9 mouse cellular contexts compared by ENCODE assay signal in genomic region chr4:145017745-145018144, GRCm38 (mm10).
DNase-seq lines count a peak whose midpoint lies in the region; ATAC-seq and TF ChIP-seq lines count a peak whose summit lies in the region.
"Had no signal": no experiment of that assay in that cellular context is flagged by ENCODE, and none has a peak within 500 bp of the region (broad histone marks: within the 10 kb centered on the region; RNA-seq: fewer than 3 reads in every experiment).

No protein-coding gene starts in this region.

- no peak overlapping the region for H3K4me3 ChIP-seq in intestine, embryonic 14.5 days (ENCODE audit: low read depth, low read length)
- H3K4me3 ChIP-seq in intestine, embryonic 15.5 days (replicated peaks) = no peak overlapping the region
- no peak overlapping the region for H3K4me3 ChIP-seq in heart, postnatal 0 days (ENCODE audit: low read depth, low read length)
- H3K4me3 ChIP-seq in liver, postnatal 0 days (ENCODE audit: low read depth, low read length) = no peak overlapping the region
- H3K4me3 ChIP-seq in forebrain, embryonic 16.5 days (replicated peaks; ENCODE audit: low read length) = no peak overlapping the region
- H3K4me3 ChIP-seq: embryonic facial prominence, embryonic 12.5 days had no signal

- TF ChIP-seq CTCF in heart, postnatal 0 days (IDR thresholded peaks at IDR 0.05; ENCODE audit: low read depth) = no peak
- no peak for TF ChIP-seq CTCF in liver, postnatal 0 days (IDR thresholded peaks at IDR 0.05; ENCODE audit: low read depth)

- H3K9ac ChIP-seq in intestine, embryonic 14.5 days (ENCODE audit: low read length) = no peak overlapping the region
- no peak overlapping the region for H3K9ac ChIP-seq in intestine, embryonic 15.5 days
- H3K9ac ChIP-seq in heart, postnatal 0 days (replicated peaks; ENCODE audit: low read depth, low read length) = no peak overlapping the region
- no peak overlapping the region for H3K9ac ChIP-seq in liver, postnatal 0 days (replicated peaks)
- no peak overlapping the region for H3K9ac ChIP-seq in forebrain, embryonic 16.5 days (replicated peaks; ENCODE audit: low read depth, low read length)
- H3K9ac ChIP-seq: embryonic facial prominence, embryonic 12.5 days had no signal

- peak; percentile 62; the same call in 1 of the 2 replicates for TF ChIP-seq EP300 in heart, postnatal 0 days (IDR thresholded peaks at IDR 0.05; ENCODE audit: low read depth)
- peak; percentile 68; the same call in 1 of the 2 replicates for TF ChIP-seq EP300 in liver, postnatal 0 days (IDR thresholded peaks at IDR 0.05; ENCODE audit: low read depth)

- peaks cover 25% of the 10 kb centered on the region for H3K36me3 ChIP-seq in intestine, embryonic 14.5 days (ENCODE audit: control insufficient read depth, insufficient read depth, low read length)
- H3K36me3 ChIP-seq in intestine, embryonic 15.5 days = 0 out of 2 replicates have a peak, but pooled peaks cover 5% of the 10 kb centered on the region
- peaks cover 52% of the 10 kb centered on the region for H3K36me3 ChIP-seq in heart, postnatal 0 days (replicated peaks; ENCODE audit: control insufficient read depth, insufficient read depth, low read length)
- H3K36me3 ChIP-seq in liver, postnatal 0 days (replicated peaks; ENCODE audit: insufficient read depth, low read length) = peaks cover 11% of the 10 kb centered on the region
- peaks cover 8% of the 10 kb centered on the region for H3K36me3 ChIP-seq in forebrain, embryonic 16.5 days (ENCODE audit: control insufficient read depth, insufficient read depth)

- peak overlapping the region; percentile 12; the same call in 1 of the 2 replicates for H3K27ac ChIP-seq in intestine, embryonic 14.5 days (ENCODE audit: low read depth)
- no peak overlapping the region for H3K27ac ChIP-seq in intestine, embryonic 15.5 days
- peak overlapping the region; percentile 52; the same call in 1 of the 2 replicates for H3K27ac ChIP-seq in heart, postnatal 0 days (ENCODE audit: low read depth)
- H3K27ac ChIP-seq in liver, postnatal 0 days (ENCODE audit: low read depth) = peak overlapping the region; percentile 70
- H3K27ac ChIP-seq in forebrain, embryonic 16.5 days (ENCODE audit: low read length) = no peak overlapping the region
- H3K27ac ChIP-seq: embryonic facial prominence, embryonic 12.5 days had no signal

- no peaks in the 10 kb centered on the region for H3K27me3 ChIP-seq in intestine, embryonic 14.5 days (replicated peaks; ENCODE audit: control insufficient read depth, insufficient read depth, low read length)
- H3K27me3 ChIP-seq in intestine, embryonic 15.5 days (replicated peaks) = no peaks in the 10 kb centered on the region
- no peaks in the 10 kb centered on the region for H3K27me3 ChIP-seq in heart, postnatal 0 days (ENCODE audit: control insufficient read depth, insufficient read depth, low read length)
- no peaks in the 10 kb centered on the region for H3K27me3 ChIP-seq in liver, postnatal 0 days (ENCODE audit: insufficient read depth, low read length)
- no peaks in the 10 kb centered on the region for H3K27me3 ChIP-seq in forebrain, embryonic 16.5 days (replicated peaks; ENCODE audit: control insufficient read depth, insufficient read depth, low read length)
- H3K27me3 ChIP-seq: embryonic facial prominence, embryonic 12.5 days had no signal

- no peak overlapping the region for H3K4me2 ChIP-seq in intestine, embryonic 14.5 days (ENCODE audit: low read length)
- no peak overlapping the region for H3K4me2 ChIP-seq in intestine, embryonic 15.5 days (replicated peaks)
- no peak overlapping the region for H3K4me2 ChIP-seq in heart, postnatal 0 days (ENCODE audit: low read depth, low read length)
- no peak overlapping the region for H3K4me2 ChIP-seq in liver, postnatal 0 days (ENCODE audit: low read depth, low read length)
- H3K4me2 ChIP-seq in forebrain, embryonic 16.5 days (ENCODE audit: low read length) = no peak overlapping the region
- H3K4me2 ChIP-seq: embryonic facial prominence, embryonic 12.5 days had no signal

- ATAC-seq in intestine, embryonic 14.5 days (replicated peaks; ENCODE audit: low FRiP score, low TSS enrichment, low read depth) = no peak
- no peak; the same call in 1 of the 2 replicates for ATAC-seq in intestine, embryonic 15.5 days
- peak; percentile 71 for ATAC-seq in heart, postnatal 0 days (ENCODE audit: insufficient read depth, low read depth)
- peak; percentile 74 for ATAC-seq in liver, postnatal 0 days
- no peak for ATAC-seq in erythroid progenitor cell, adult 5-6 weeks (replicated peaks; ENCODE audit: low FRiP score, poor library complexity, severe bottlenecking)
- ATAC-seq in forebrain, embryonic 16.5 days = no peak

- H3K9me3 ChIP-seq in intestine, embryonic 14.5 days (ENCODE audit: control insufficient read depth, low read length) = no peaks in the 10 kb centered on the region
- no peaks in the 10 kb centered on the region for H3K9me3 ChIP-seq in intestine, embryonic 15.5 days
- no peaks in the 10 kb centered on the region for H3K9me3 ChIP-seq in heart, postnatal 0 days (replicated peaks; ENCODE audit: control insufficient read depth, low read length)
- H3K9me3 ChIP-seq in liver, postnatal 0 days (ENCODE audit: low read length) = no peaks in the 10 kb centered on the region
- H3K9me3 ChIP-seq in forebrain, embryonic 16.5 days (ENCODE audit: control insufficient read depth, low read length) = no peaks in the 10 kb centered on the region
- H3K9me3 ChIP-seq: embryonic facial prominence, embryonic 12.5 days had no signal

- peaks cover 34% of the 10 kb centered on the region for H3K4me1 ChIP-seq in intestine, embryonic 14.5 days (replicated peaks; ENCODE audit: control insufficient read depth, insufficient read depth, low read length)
- H3K4me1 ChIP-seq in intestine, embryonic 15.5 days (replicated peaks) = peaks cover 29% of the 10 kb centered on the region
- peaks cover 12% of the 10 kb centered on the region for H3K4me1 ChIP-seq in heart, postnatal 0 days (ENCODE audit: control insufficient read depth, insufficient read depth)
- H3K4me1 ChIP-seq in liver, postnatal 0 days (ENCODE audit: insufficient read depth) = peaks cover 42% of the 10 kb centered on the region
- no peaks in the 10 kb centered on the region for H3K4me1 ChIP-seq in forebrain, embryonic 16.5 days (replicated peaks; ENCODE audit: control insufficient read depth, insufficient read depth, low read length)

- DNase-seq in intestine, embryonic 14.5 days (ENCODE audit: low spot score) = no peak
- peak; percentile 72 for DNase-seq in adrenal gland, adult 8-10 months
- DNase-seq in heart, postnatal 0 days (ENCODE audit: low spot score) = peak; percentile 56
- DNase-seq in liver, postnatal 0 days = peak; percentile 67
- no peak for DNase-seq in cerebellum, adult 11 months

- WGBS in intestine, embryonic 14.5 days = 48% methylated on average over 2 of the region's 2 CpGs
- whole genome bisulfite sequencing in intestine, embryonic 15.5 days = 38% methylated on average over 2 of the region's 2 CpGs
- 57% methylated on average over 2 of the region's 2 CpGs for WGBS in heart, postnatal 0 days
- WGBS in liver, postnatal 0 days (ENCODE audit: insufficient replicate concordance) = 40% methylated on average over 2 of the region's 2 CpGs
- WGBS in forebrain, embryonic 16.5 days = 80% methylated on average over 2 of the region's 2 CpGs

Comparison
In these comparisons a context has a peak if more than half of its experiments do, and no peak if none do; other contexts are left out.
1. H3K27ac ChIP-seq: peak in intestine, embryonic 14.5 days (single experiment), heart, postnatal 0 days (single experiment) and liver, postnatal 0 days (single experiment); none in intestine, embryonic 15.5 days (single experiment) and forebrain, embryonic 16.5 days (single experiment).
2. ATAC-seq: peak in heart, postnatal 0 days (single experiment) and liver, postnatal 0 days (single experiment); none in intestine, embryonic 14.5 days (single experiment), intestine, embryonic 15.5 days (single experiment), erythroid progenitor cell, adult 5-6 weeks (single experiment) and forebrain, embryonic 16.5 days (single experiment).
3. DNase-seq: peak in adrenal gland, adult 8-10 months (single experiment), heart, postnatal 0 days (single experiment) and liver, postnatal 0 days (single experiment); none in intestine, embryonic 14.5 days (single experiment) and cerebellum, adult 11 months (single experiment).